Mouse (Mus musculus) hindbrain, embryonic 16.5 days (tissue): ENCODE measurements around the gene Abhd15. TPM values are rescaled to one million over a fixed set of nuclear protein-coding genes. Genes with fewer than 3 reads are reported as not detected.
"Not testable (repeated sequence)": the region's sequence is repeated elsewhere in the genome, so short reads cannot be mapped to it uniquely, and the experiment has no call there.

ENCODE experiments used
- ATAC-seq: fragments of 200-750 bp; cut with Nextera tagmentation; 2 replicates; pipeline ENCODE4 v1.8.0; 2017; ENCODE audit warnings: moderate TSS enrichment, moderate library complexity
- H3K27ac ChIP-seq: fragments of 300-500 bp; sonication (generic); 2 replicates; pipeline ENCODE4 v1.5.1; 2014; ENCODE audit warnings: low read depth, mild to moderate bottlenecking, control low read depth, low read length, moderate library complexity
- H3K27me3 ChIP-seq: fragments of 300-500 bp; sonication (generic); replicated peaks from 2 replicates; pipeline ENCODE4 v1.6.1; 2014; ENCODE audit warnings: low read length; ENCODE audit not compliant: control insufficient read depth, insufficient read depth
- H3K36me3 ChIP-seq: fragments of 300-500 bp; sonication (generic); 2 replicates; pipeline ENCODE4 v1.6.1; 2014; ENCODE audit warnings: mild to moderate bottlenecking, low read length, moderate library complexity, mixed read lengths; ENCODE audit not compliant: control insufficient read depth, insufficient read depth
- H3K4me1 ChIP-seq: fragments of 300-500 bp; sonication (generic); 2 replicates; pipeline ENCODE4 v1.6.1; 2014; ENCODE audit warnings: low read depth, low read length; ENCODE audit not compliant: control insufficient read depth, insufficient read depth
- H3K4me2 ChIP-seq: fragments of 300-500 bp; sonication (generic); 2 replicates; pipeline ENCODE4 v1.6.1; 2014; ENCODE audit warnings: mild to moderate bottlenecking, low read length, control low read depth, moderate library complexity
- H3K4me3 ChIP-seq: fragments of 300-500 bp; sonication (generic); 2 replicates; pipeline ENCODE4 v1.5.1; 2014; ENCODE audit warnings: mild to moderate bottlenecking, low read length, control low read depth, moderate library complexity
- H3K9ac ChIP-seq: fragments of 300-500 bp; sonication (generic); 2 replicates; pipeline ENCODE4 v1.6.1; 2014; ENCODE audit warnings: low read depth, mild to moderate bottlenecking, control low read depth, low read length, moderate library complexity
- H3K9me3 ChIP-seq: fragments of 300-500 bp; sonication (generic); 2 replicates; pipeline ENCODE4 v1.6.1; 2014; ENCODE audit warnings: mild to moderate bottlenecking, low read length, moderate library complexity; ENCODE audit not compliant: control insufficient read depth
- WGBS: fragments of 180-500 bp; shearing (Covaris S2); extraction: QIAGEN DNeasy Blood & Tissue Kit; methylation state at CpG from one replicate; pipeline ENCODE4 v1.1.7; 2014; 5-methylcytosine and 5-hydroxymethylcytosine counted together
- polyA plus RNA-seq: library from polyadenylated mRNA; unstranded; fragments of >200 nt; fragmentation: Nextera tagmentation; extraction: Ambion mirVana; gene quantifications from 2 replicates; pipeline ENCODE4 v1.2.1, GENCODE M21; 2015

The Abhd15 gene
- polyA plus RNA-seq, 1 experiment from 2014 or later: 2.2 TPM

DNA sequence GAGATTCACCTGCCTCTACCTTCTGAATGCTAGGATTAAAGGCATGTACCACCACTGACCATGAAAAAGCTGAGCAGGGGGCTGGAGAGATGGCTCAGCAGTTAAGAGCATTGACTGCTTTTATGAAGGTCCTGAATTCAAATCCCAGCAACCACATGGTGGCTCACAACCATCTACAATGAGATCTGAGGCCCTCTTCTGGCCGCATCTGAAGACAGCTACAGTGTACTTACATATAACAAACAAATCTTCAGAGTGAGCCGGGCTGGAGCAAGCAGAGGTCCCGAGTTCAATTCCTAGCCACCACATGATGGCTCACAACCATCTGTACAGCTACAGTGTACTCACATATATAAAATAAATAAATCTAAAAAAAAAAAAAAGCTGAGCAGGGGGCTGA is 13.5 kb downstream of the Abhd15 start:
- 90% methylated on average over 3 of the region's 3 CpGs for WGBS

DNA sequence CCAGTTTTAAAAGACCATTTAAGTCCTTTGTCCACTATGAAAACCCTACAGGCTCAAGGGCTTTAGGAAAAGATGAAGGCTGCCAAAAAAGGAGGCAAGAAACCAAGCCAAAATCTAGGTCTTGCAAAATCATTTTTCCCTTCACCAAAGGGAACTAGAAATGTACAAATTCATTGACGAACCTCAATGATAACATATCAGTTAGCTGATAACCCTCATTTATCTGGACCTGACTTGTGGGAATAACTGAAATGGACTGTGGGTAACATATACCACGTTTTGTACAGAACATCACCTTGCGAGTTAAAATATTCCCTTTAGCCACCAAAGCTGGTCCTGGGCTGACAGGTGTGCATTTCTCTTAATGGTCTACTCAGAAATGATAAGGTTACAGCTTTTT is 14.7 kb downstream of the Abhd15 start:
- no peak for ATAC-seq
- Histone ChIP-seq H3K9ac (no peak overlapping the region), H3K36me3 (no peaks in the 10 kb centered on the region), H3K27me3 (no peaks in the 10 kb centered on the region), H3K4me3 (no peak overlapping the region), H3K27ac (no peak overlapping the region), H3K4me2 (no peak overlapping the region), H3K4me1 (no peaks in the 10 kb centered on the region), H3K9me3 (no peaks in the 10 kb centered on the region)
- 89% methylated on average over 3 of the region's 3 CpGs for WGBS

More for the DNA sequence above, 13.5 kb downstream of the Abhd15 start:
- H3K27me3 ChIP-seq, H3K4me3 ChIP-seq, H3K36me3 ChIP-seq, H3K9ac ChIP-seq, H3K9me3 ChIP-seq, ATAC-seq, H3K27ac ChIP-seq, H3K4me1 ChIP-seq, H3K4me2 ChIP-seq: not testable (repeated sequence)

DNA sequence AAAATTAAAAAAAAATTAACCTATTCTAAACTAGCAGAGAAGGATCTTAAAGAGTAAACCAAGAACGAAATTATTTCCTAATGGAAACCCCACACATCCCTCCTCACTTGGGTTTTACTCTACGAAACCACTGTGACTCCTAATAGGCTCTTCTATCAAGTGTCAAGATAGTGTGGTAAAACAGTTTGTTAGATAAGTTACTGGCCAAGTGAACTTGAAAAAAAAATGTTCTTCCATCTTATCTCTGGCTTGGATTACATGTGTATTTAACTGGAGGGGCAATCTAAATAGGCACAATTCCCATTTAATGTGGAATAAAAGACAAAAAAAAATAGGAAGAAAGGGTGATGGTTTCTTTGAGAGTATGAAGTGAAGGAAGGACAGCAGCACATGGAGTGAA is 15.9 kb downstream of the Abhd15 start:
- 88% methylated on average over 2 of the region's 2 CpGs for WGBS
- no peak overlapping the region for H3K4me3 ChIP-seq

DNA sequence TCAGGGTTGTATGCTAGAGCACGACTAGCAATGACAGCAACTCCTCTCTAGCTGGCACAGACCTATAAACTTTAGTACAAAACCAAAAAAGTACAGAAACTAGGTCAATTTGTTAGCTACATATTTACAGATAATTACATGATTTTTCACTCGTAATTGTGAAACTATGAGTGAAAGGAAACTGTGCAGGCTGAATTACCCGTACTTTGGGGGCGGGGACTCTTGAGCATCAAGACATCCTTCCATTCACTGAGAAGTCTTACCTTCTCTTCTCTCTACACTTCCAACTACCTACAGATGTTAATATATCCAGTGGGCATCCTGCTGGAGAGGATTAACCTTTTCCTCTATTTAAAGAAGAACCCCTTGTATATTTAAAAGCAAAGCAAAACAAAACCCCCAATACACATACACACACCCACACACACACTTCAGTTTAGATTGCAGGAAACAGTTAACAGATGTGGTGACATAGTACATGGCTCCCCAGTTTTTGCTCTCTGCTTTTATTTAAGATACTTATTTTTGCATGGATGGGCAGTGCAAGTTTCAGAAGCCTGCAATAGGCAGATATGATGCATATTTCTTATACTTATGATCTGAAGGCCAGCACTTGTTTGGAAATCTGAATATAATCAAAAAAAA is 17.4 kb downstream of the Abhd15 start:
- Histone ChIP-seq H3K4me1 (no peaks in the 10 kb centered on the region), H3K36me3 (peaks cover 8% of the 10 kb centered on the region), H3K9me3 (no peaks in the 10 kb centered on the region), H3K4me3 (no peak overlapping the region), H3K9ac (no peak overlapping the region), H3K27ac (no peak overlapping the region), H3K27me3 (no peaks in the 10 kb centered on the region), H3K4me2 (no peak overlapping the region)
- ATAC-seq: no peak
- WGBS: 92% methylated on average over 4 of the region's 4 CpGs

More for the DNA sequence above, 15.9 kb downstream of the Abhd15 start:
- Histone ChIP-seq H3K9ac (no peak overlapping the region), H3K4me2 (no peak overlapping the region), H3K27me3 (no peaks in the 10 kb centered on the region), H3K36me3 (no peaks in the 10 kb centered on the region), H3K27ac (no peak overlapping the region), H3K4me1 (no peaks in the 10 kb centered on the region), H3K9me3 (no peaks in the 10 kb centered on the region)
- ATAC-seq: no peak

DNA sequence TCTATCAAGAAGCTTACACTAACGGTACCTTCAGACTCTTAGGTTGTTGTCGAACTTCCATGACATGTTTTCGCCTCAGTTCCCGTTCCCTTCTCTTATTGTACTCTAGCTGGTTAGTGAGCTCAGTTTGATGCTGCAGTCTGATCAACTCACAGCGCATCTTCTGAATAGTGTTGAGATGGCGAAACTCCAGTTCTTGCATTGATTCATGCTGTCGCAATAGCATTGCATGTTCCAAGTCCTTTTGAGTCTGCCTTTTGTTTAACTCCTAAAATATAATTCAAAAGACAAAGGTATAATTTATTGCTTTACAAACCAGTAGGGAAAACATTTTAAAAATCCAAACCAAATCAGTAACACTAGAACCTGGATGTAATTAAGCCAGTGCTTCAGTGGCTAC is 30.3 kb downstream of the Abhd15 start:
- Histone ChIP-seq H3K4me1 (no peaks in the 10 kb centered on the region), H3K9ac (no peak overlapping the region), H3K27me3 (no peaks in the 10 kb centered on the region), H3K4me3 (no peak overlapping the region), H3K27ac (no peak overlapping the region), H3K36me3 (peaks cover 35% of the 10 kb centered on the region), H3K4me2 (no peak overlapping the region), H3K9me3 (no peaks in the 10 kb centered on the region)
- 94% methylated on average over 7 of the region's 7 CpGs for WGBS
- no peak for ATAC-seq

DNA sequence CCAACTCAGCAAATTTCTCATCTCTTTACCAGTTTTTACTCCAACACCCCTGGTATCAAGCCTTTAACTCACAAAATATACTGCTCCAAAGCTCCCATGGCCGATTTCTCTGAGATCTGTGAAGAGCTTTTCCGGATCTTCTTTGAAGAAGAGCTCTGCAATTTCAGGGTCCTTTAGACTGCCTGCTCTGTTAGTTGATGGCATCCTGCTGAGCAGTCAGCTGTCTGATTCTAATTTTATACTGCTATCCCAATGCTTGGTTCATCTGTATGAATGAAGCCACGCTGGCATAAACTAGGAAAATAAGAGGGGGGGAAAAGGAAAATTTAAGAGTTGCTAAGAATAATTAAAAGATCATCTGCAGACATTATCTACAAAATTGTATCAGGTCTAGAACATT is 70.3 kb downstream of the Abhd15 start:
- Histone ChIP-seq H3K27me3 (no peaks in the 10 kb centered on the region), H3K9ac (no peak overlapping the region), H3K27ac (no peak overlapping the region), H3K4me3 (no peak overlapping the region), H3K36me3 (peaks cover 14% of the 10 kb centered on the region), H3K9me3 (no peaks in the 10 kb centered on the region), H3K4me2 (no peak overlapping the region), H3K4me1 (no peaks in the 10 kb centered on the region)
- 66% methylated on average over 3 of the region's 3 CpGs for WGBS
- no peak for ATAC-seq

Other genes with a start within 250 kb of the Abhd15 start
- 1.3 and 1.9 TPM in 2 replicates for gene Coro6, start 52.7 kb upstream of the Abhd15 start, polyA plus RNA-seq
- 23.3 and 30.4 TPM in 2 replicates for gene Ankrd13b, start 25.4 kb upstream of the Abhd15 start, polyA plus RNA-seq
- 14.0 and 18.0 TPM in 2 replicates for gene Git1, start 21.6 kb upstream of the Abhd15 start, polyA plus RNA-seq
- 13.8 and 17.6 TPM in 2 replicates for gene Trp53i13, start 859 bp downstream of the Abhd15 start, polyA plus RNA-seq
- 0.12 and 0.19 TPM in 2 replicates for gene Gm10392, start 4.1 kb downstream of the Abhd15 start, polyA plus RNA-seq
- gene Taok1, start 92.7 kb downstream of the Abhd15 start, polyA plus RNA-seq: 18.7 and 19.6 TPM in 2 replicates
- gene Nufip2, start 171.0 kb downstream of the Abhd15 start, polyA plus RNA-seq: 3.2 TPM in 2 replicates
- gene Cryba1, start 210.2 kb downstream of the Abhd15 start, polyA plus RNA-seq: 0.20 and 0.21 TPM in 2 replicates
- 35.1 and 44.0 TPM in 2 replicates for gene Myo18a, start 248.1 kb downstream of the Abhd15 start, polyA plus RNA-seq